Mouse (Mus musculus): ENCODE measurements around the gene Garem2. TPM values are rescaled to one million over a fixed set of nuclear protein-coding genes. Genes with fewer than 3 reads are reported as not detected.

Gene Garem2
- polyA plus RNA-seq, 1 experiment from 2014 or later: 0.19 TPM

- no peaks in the 10 kb centered on the region; the same call in 1 of the 2 replicates for H3K4me1 ChIP-seq (ENCODE audit: control insufficient read depth, insufficient read depth, low read length)
- no peak overlapping the region for H3K27ac ChIP-seq (ENCODE audit: low read length)
- ATAC-seq (ENCODE audit: insufficient number of reproducible peaks, insufficient read depth, low FRiP score, low read depth): no peak
- H3K9me3 ChIP-seq (ENCODE audit: control insufficient read depth, low read depth, low read length): no peaks in the 10 kb centered on the region
- WGBS: 82% methylated on average over 1 of the region's 1 CpGs
- no peaks in the 10 kb centered on the region; the same call in 1 of the 2 replicates for H3K36me3 ChIP-seq (ENCODE audit: control insufficient read depth, insufficient read depth, low read length)
- H3K4me2 ChIP-seq (replicated peaks; ENCODE audit: low read depth, low read length): no peak overlapping the region
- H3K27me3 ChIP-seq (ENCODE audit: control insufficient read depth, insufficient read depth, low read length): no peaks in the 10 kb centered on the region
- H3K4me3 ChIP-seq (ENCODE audit: low read depth, low read length): no peak overlapping the region
- H3K9ac ChIP-seq (replicated peaks; ENCODE audit: low read depth, low read length): no peak overlapping the region
Observed at GRCm38 (mm10) chr5:30152413-30152812, 47.5 kb downstream of the Garem2 start.

DNA sequence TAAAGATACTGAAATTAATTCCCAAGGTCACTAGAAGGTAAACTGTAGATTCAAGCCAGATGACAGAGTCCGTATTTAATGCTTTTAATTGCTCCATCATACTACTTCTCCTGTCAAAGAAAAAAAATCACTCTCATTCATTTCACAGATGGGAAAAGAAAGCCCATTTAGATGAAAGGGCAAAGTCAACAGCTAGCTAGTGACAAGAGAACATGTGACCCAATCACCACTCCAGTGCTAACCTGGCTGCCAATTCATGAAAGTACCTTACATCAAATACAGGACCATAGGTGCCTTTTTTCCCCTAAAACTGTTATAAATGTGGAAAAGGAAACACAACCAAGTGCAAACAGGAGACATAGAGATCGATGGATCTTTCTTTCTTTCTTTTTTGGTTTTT is 48.3 kb downstream of the Garem2 start:
- H3K36me3 ChIP-seq (ENCODE audit: control insufficient read depth, insufficient read depth, low read length): no peaks in the 10 kb centered on the region; the same call in 1 of the 2 replicates
- no peak for ATAC-seq (ENCODE audit: insufficient number of reproducible peaks, insufficient read depth, low FRiP score, low read depth)
- H3K4me2 ChIP-seq (replicated peaks; ENCODE audit: low read depth, low read length): no peak overlapping the region

DNA sequence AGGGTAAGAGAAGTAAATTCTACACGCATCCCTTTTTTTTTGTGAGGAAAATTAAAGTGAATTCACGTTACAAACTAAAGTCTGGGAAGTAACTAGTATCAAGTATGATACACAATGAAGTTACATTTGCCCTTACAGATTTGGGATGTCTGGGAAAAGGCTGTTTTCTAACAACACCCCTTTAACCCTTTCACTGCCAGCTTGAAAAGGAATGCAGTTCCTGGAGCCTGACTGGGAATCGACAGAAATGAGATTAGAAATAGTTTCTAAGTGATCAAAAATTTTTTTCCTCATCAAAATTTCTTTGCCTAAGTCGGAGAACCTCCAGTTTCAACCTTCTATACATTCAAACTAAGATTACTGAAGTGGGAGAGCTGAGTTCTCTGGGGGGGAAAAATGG is 49.1 kb downstream of the Garem2 start:
- H3K9ac ChIP-seq (replicated peaks; ENCODE audit: low read depth, low read length): peak overlapping the region; percentile 68
- no peaks in the 10 kb centered on the region for H3K9me3 ChIP-seq (ENCODE audit: control insufficient read depth, low read depth, low read length)
- H3K27me3 ChIP-seq (ENCODE audit: control insufficient read depth, insufficient read depth, low read length): no peaks in the 10 kb centered on the region
- H3K27ac ChIP-seq (ENCODE audit: low read length): no peak overlapping the region; the same call in 1 of the 2 replicates
- H3K36me3 ChIP-seq (ENCODE audit: control insufficient read depth, insufficient read depth, low read length): no peaks in the 10 kb centered on the region; the same call in 1 of the 2 replicates
- H3K4me1 ChIP-seq (ENCODE audit: control insufficient read depth, insufficient read depth, low read length): no peaks in the 10 kb centered on the region; the same call in 1 of the 2 replicates
- H3K4me2 ChIP-seq (replicated peaks; ENCODE audit: low read depth, low read length): peak overlapping the region; percentile 74
- 18% methylated on average over 4 of the region's 4 CpGs for WGBS
- ATAC-seq (ENCODE audit: insufficient number of reproducible peaks, insufficient read depth, low FRiP score, low read depth): no peak
- peak overlapping the region; percentile 93 for H3K4me3 ChIP-seq (ENCODE audit: low read depth, low read length)

More for the DNA sequence above, 48.3 kb downstream of the Garem2 start:
- Histone ChIP-seq H3K27ac (ENCODE audit: low read length) (no peak overlapping the region), H3K27me3 (ENCODE audit: control insufficient read depth, insufficient read depth, low read length) (no peaks in the 10 kb centered on the region), H3K9ac (replicated peaks; ENCODE audit: low read depth, low read length) (no peak overlapping the region), H3K9me3 (ENCODE audit: control insufficient read depth, low read depth, low read length) (no peaks in the 10 kb centered on the region), H3K4me1 (ENCODE audit: control insufficient read depth, insufficient read depth, low read length) (no peaks in the 10 kb centered on the region; the same call in 1 of the 2 replicates), H3K4me3 (ENCODE audit: low read depth, low read length) (no peak overlapping the region)
- 79% methylated on average over 2 of the region's 2 CpGs for WGBS

GRCm38 (mm10) chr5:30154474-30155394 is 49.8 kb downstream of the Garem2 start, which contains the start of the genes Hadha and Hadhb:
Gene Hadha (minus strand): TSS chr5:30155162.
Gene Hadhb (plus strand): TSS chr5:30155248.
- H3K9ac ChIP-seq (replicated peaks; ENCODE audit: low read depth, low read length): peak within 1 kb of the TSS; percentile 68
- peak within 1 kb of the TSS; percentile 93 for H3K4me3 ChIP-seq (ENCODE audit: low read depth, low read length)
- H3K27ac ChIP-seq (ENCODE audit: low read length): peak within 1 kb of the TSS; percentile 81
- no peaks in the 10 kb centered on the region for H3K27me3 ChIP-seq (ENCODE audit: control insufficient read depth, insufficient read depth, low read length)
- H3K4me1 ChIP-seq (ENCODE audit: control insufficient read depth, insufficient read depth, low read length): no peaks in the 10 kb centered on the region; the same call in 1 of the 2 replicates
- no peaks in the 10 kb centered on the region for H3K9me3 ChIP-seq (ENCODE audit: control insufficient read depth, low read depth, low read length)
- peak within 1 kb of the TSS; percentile 74 for H3K4me2 ChIP-seq (replicated peaks; ENCODE audit: low read depth, low read length)
- peak; percentile 91 for ATAC-seq (ENCODE audit: insufficient number of reproducible peaks, insufficient read depth, low FRiP score, low read depth)
- 0% methylated on average over 53 of the region's 53 CpGs for WGBS
- H3K36me3 ChIP-seq (ENCODE audit: control insufficient read depth, insufficient read depth, low read length): no peaks in the 10 kb centered on the region; the same call in 1 of the 2 replicates

- under 1% methylated on average over 31 of the region's 31 CpGs for WGBS
- H3K4me1 ChIP-seq (ENCODE audit: control insufficient read depth, insufficient read depth, low read length): no peaks in the 10 kb centered on the region; the same call in 1 of the 2 replicates
Observed at GRCm38 (mm10) chr5:30155395-30155792, 50.4 kb downstream of the Garem2 start.

GRCm38 (mm10) chr5:30155821-30156629 is 51.1 kb downstream of the Garem2 start:
- Histone ChIP-seq H3K9ac (replicated peaks; ENCODE audit: low read depth, low read length) (peak overlapping the region; percentile 68), H3K4me2 (replicated peaks; ENCODE audit: low read depth, low read length) (peak overlapping the region; percentile 74), H3K9me3 (ENCODE audit: control insufficient read depth, low read depth, low read length) (no peaks in the 10 kb centered on the region), H3K4me1 (ENCODE audit: control insufficient read depth, insufficient read depth, low read length) (no peaks in the 10 kb centered on the region; the same call in 1 of the 2 replicates), H3K27ac (ENCODE audit: low read length) (peak overlapping the region; percentile 81; the same call in 1 of the 2 replicates), H3K27me3 (ENCODE audit: control insufficient read depth, insufficient read depth, low read length) (no peaks in the 10 kb centered on the region), H3K36me3 (ENCODE audit: control insufficient read depth, insufficient read depth, low read length) (no peaks in the 10 kb centered on the region), H3K4me3 (ENCODE audit: low read depth, low read length) (peak overlapping the region; percentile 93)
- 26% methylated on average over 13 of the region's 13 CpGs for WGBS
- ATAC-seq (ENCODE audit: insufficient number of reproducible peaks, insufficient read depth, low FRiP score, low read depth): no peak

More at GRCm38 (mm10) chr5:30155395-30155792, 50.4 kb downstream of the Garem2 start:
- 0 out of 2 replicates have a peak, but pooled peaks have one; percentile 53 for ATAC-seq (ENCODE audit: insufficient number of reproducible peaks, insufficient read depth, low FRiP score, low read depth)
- Histone ChIP-seq H3K4me2 (replicated peaks; ENCODE audit: low read depth, low read length) (peak overlapping the region; percentile 74), H3K27me3 (ENCODE audit: control insufficient read depth, insufficient read depth, low read length) (no peaks in the 10 kb centered on the region), H3K9me3 (ENCODE audit: control insufficient read depth, low read depth, low read length) (no peaks in the 10 kb centered on the region), H3K4me3 (ENCODE audit: low read depth, low read length) (peak overlapping the region; percentile 93), H3K36me3 (ENCODE audit: control insufficient read depth, insufficient read depth, low read length) (no peaks in the 10 kb centered on the region), H3K9ac (replicated peaks; ENCODE audit: low read depth, low read length) (peak overlapping the region; percentile 68), H3K27ac (ENCODE audit: low read length) (peak overlapping the region; percentile 81)

DNA sequence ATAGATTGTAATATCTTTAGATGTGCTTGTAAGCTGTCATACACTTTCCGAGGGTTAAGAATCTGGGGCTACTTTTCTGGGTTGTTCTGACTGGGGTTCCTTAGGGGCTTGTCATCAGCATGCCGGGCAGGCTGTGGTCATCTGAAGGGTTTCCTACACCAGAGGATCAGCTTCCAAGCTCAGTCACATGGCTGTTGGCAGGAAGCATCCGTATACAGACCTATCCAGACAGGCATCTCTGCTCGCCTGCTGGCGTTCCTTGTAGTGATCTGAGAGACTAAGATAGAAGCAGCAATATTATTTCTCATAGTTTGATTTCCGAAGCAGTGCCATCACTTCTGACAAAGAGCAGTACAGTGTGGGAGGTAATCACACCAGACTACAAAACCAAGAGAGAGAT is 54.6 kb downstream of the Garem2 start:
- ATAC-seq (ENCODE audit: insufficient number of reproducible peaks, insufficient read depth, low FRiP score, low read depth): no peak
- H3K4me2 ChIP-seq (replicated peaks; ENCODE audit: low read depth, low read length): no peak overlapping the region
- no peaks in the 10 kb centered on the region for H3K36me3 ChIP-seq (ENCODE audit: control insufficient read depth, insufficient read depth, low read length)
- H3K27ac ChIP-seq (ENCODE audit: low read length): no peak overlapping the region
- no peaks in the 10 kb centered on the region for H3K4me1 ChIP-seq (ENCODE audit: control insufficient read depth, insufficient read depth, low read length)
- H3K4me3 ChIP-seq (ENCODE audit: low read depth, low read length): no peak overlapping the region
- WGBS: 81% methylated on average over 6 of the region's 6 CpGs
- H3K27me3 ChIP-seq (ENCODE audit: control insufficient read depth, insufficient read depth, low read length): no peaks in the 10 kb centered on the region
- H3K9me3 ChIP-seq (ENCODE audit: control insufficient read depth, low read depth, low read length): no peaks in the 10 kb centered on the region
- H3K9ac ChIP-seq (replicated peaks; ENCODE audit: low read depth, low read length): no peak overlapping the region

DNA sequence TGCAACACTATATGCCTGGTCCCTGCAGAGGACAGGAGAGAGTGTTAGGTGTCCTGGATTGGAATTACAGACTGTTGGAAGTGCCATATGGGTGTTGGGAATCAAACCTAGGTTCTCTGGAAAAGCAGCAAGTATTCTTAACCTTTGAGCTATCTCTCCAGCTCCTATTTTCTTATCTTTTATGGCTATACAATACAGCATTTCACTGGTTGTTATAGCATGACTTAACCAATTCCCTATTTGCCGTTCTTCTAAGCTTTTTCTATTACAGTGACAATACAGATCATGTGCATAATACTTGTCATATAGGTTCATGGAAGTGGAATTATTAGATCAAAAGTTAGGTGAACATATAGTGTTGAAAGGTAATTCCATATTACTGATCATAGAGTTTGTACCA is 56.9 kb downstream of the Garem2 start:
- ATAC-seq (ENCODE audit: insufficient number of reproducible peaks, insufficient read depth, low FRiP score, low read depth): no peak
- H3K27me3 ChIP-seq (ENCODE audit: control insufficient read depth, insufficient read depth, low read length): no peaks in the 10 kb centered on the region
- H3K9me3 ChIP-seq (ENCODE audit: control insufficient read depth, low read depth, low read length): no peaks in the 10 kb centered on the region
- H3K4me2 ChIP-seq (replicated peaks; ENCODE audit: low read depth, low read length): no peak overlapping the region
- H3K27ac ChIP-seq (ENCODE audit: low read length): no peak overlapping the region
- peaks cover 3% of the 10 kb centered on the region; the same call in 1 of the 2 replicates for H3K36me3 ChIP-seq (ENCODE audit: control insufficient read depth, insufficient read depth, low read length)
- H3K4me3 ChIP-seq (ENCODE audit: low read depth, low read length): no peak overlapping the region
- 89% methylated on average over 1 of the region's 1 CpGs for WGBS
- H3K9ac ChIP-seq (replicated peaks; ENCODE audit: low read depth, low read length): no peak overlapping the region
- H3K4me1 ChIP-seq (ENCODE audit: control insufficient read depth, insufficient read depth, low read length): no peaks in the 10 kb centered on the region

All from stomach, embryonic 14.5 days (tissue).